Mouse (Mus musculus) neural tube, embryonic 11.5 days (tissue): ENCODE measurements at regions not wholly inside any gene's neighbourhood (a gene's known extent, or its start where the extent isn't known, plus 50 kb on each side); places are given as distances from the start of the nearest gene placed in this dataset.

Source experiments
- ATAC-seq: fragments of 200-750 bp; cut with Nextera tagmentation; 2 replicates; pipeline ENCODE4 v1.8.0; 2017; ENCODE audit warnings: moderate number of reproducible peaks, mild to moderate bottlenecking, moderate TSS enrichment, moderate library complexity; ENCODE audit not compliant: insufficient read depth, low FRiP score, low TSS enrichment
- DNase-seq: peaks from one replicate; pipeline ENCODE4 v3.0.0-alpha.2; 2015; ENCODE audit warnings: low spot score
- H3K27ac ChIP-seq: fragments of 300-500 bp; sonication (generic); 2 replicates; pipeline ENCODE4 v1.5.1; 2014; ENCODE audit warnings: low read depth, mild to moderate bottlenecking, low read length
- H3K27me3 ChIP-seq: fragments of 300-500 bp; sonication (generic); 2 replicates; pipeline ENCODE4 v1.6.1; 2014; ENCODE audit warnings: mild to moderate bottlenecking, low read length, mixed read lengths; ENCODE audit not compliant: control insufficient read depth, insufficient read depth
- H3K36me3 ChIP-seq: fragments of 300-500 bp; sonication (generic); 2 replicates; pipeline ENCODE4 v1.6.1; 2014; ENCODE audit warnings: mild to moderate bottlenecking, low read length, moderate library complexity, mixed read lengths; ENCODE audit not compliant: control insufficient read depth, insufficient read depth
- H3K4me1 ChIP-seq: fragments of 300-500 bp; sonication (generic); 2 replicates; pipeline ENCODE4 v1.6.1; 2014; ENCODE audit warnings: low read length, mixed read lengths; ENCODE audit not compliant: control insufficient read depth, insufficient read depth
- H3K4me2 ChIP-seq: fragments of 300-500 bp; sonication (generic); 2 replicates; pipeline ENCODE4 v1.6.1; 2014; ENCODE audit warnings: low read depth, mild to moderate bottlenecking, moderate library complexity
- H3K4me3 ChIP-seq: fragments of 300-500 bp; sonication (generic); 2 replicates; pipeline ENCODE4 v1.5.1; 2014; ENCODE audit warnings: low read depth, low read length
- H3K9ac ChIP-seq: fragments of 300-500 bp; sonication (generic); 2 replicates; pipeline ENCODE4 v1.6.1; 2014; ENCODE audit warnings: mild to moderate bottlenecking, low read length
- H3K9me3 ChIP-seq: fragments of 300-500 bp; sonication (generic); 2 replicates; pipeline ENCODE4 v1.6.1; 2016; ENCODE audit warnings: low read length; ENCODE audit not compliant: control insufficient read depth
- WGBS: fragments of 180-500 bp; shearing (Covaris S2); extraction: QIAGEN DNeasy Blood & Tissue Kit; methylation state at CpG from one replicate; pipeline ENCODE4 v1.1.7; 2014; 5-methylcytosine and 5-hydroxymethylcytosine counted together

DNA sequence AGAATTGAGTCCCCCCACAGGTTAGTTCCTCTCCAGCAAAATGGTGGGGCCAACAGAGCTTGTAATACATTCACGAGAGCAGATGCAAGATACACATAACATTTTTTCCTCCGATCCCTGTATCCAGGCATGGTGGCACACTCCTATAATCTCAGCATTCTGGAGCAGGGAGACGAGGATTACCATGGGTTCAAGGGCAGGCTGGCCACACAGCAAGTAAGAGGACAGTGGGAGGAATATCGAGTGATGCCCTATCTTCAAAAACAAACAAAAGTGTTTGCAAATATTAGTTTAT, 192.0 kb downstream of the Ube2e3 start:
- H3K4me3 ChIP-seq, result no peak overlapping the region
- H3K36me3 ChIP-seq, result no peaks in the 10 kb centered on the region
- no peak overlapping the region for H3K27ac ChIP-seq
- ATAC-seq (peak; percentile 33; the same call in 1 of the 2 replicates), DNase-seq (no peak)
- H3K4me1 ChIP-seq, result no peaks in the 10 kb centered on the region
- no peak overlapping the region for H3K9ac ChIP-seq
- WGBS, result 81% methylated on average over 4 of the region's 4 CpGs
- no peak overlapping the region for H3K4me2 ChIP-seq
- no peaks in the 10 kb centered on the region for H3K27me3 ChIP-seq
- no peaks in the 10 kb centered on the region for H3K9me3 ChIP-seq

DNA sequence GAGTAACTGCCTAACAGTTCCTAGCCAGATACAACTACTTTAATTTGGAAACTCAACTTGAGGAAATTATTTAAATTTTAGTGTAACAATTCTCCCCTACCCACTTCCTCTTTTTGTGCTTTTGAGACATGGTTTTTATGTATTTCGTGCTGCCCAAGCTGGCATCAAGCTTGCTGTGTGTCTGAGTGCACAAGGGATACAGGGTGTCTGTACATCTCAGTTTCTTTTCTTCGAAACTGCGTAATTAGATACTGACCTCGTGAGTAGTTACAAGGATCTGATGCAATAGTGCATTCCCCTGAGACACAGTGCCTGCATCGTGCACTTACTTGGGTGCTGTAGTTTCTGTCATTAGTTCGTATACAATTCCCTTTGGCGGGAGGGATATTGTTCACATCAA, 192.4 kb downstream of the Ube2e3 start:
- H3K9me3 ChIP-seq, result no peaks in the 10 kb centered on the region
- H3K4me1 ChIP-seq, result no peaks in the 10 kb centered on the region
- H3K36me3 ChIP-seq, result no peaks in the 10 kb centered on the region
- no peaks in the 10 kb centered on the region for H3K27me3 ChIP-seq
- DNase-seq, result no peak
- no peak overlapping the region for H3K27ac ChIP-seq
- H3K4me3 ChIP-seq, result no peak overlapping the region
- no peak for ATAC-seq
- no peak overlapping the region for H3K4me2 ChIP-seq
- H3K9ac ChIP-seq, result no peak overlapping the region
- 85% methylated on average over 7 of the region's 7 CpGs for WGBS

DNA sequence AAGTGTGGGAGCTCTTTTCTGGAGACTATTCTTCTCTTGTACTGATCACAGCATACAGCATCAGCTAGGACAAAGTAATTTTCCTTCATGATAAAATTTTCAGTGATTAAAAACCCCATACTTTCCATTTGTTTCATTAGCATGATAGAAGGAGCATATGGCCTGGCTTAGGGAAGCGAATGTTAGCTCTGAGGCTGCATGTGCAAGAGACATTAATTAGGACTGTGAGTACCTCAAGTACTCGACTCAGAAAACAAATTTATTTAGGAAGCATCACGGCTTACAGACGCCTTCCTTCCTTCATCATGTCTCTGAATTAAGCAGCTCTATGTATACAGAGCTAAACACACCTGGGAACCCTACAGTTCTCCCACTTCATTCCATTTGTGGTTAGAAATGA, 193.6 kb upstream of the Itga4 start:
- no peaks in the 10 kb centered on the region for H3K4me1 ChIP-seq
- no peak for DNase-seq
- no peaks in the 10 kb centered on the region for H3K9me3 ChIP-seq
- H3K4me3 ChIP-seq, result no peak overlapping the region
- no peak overlapping the region for H3K9ac ChIP-seq
- ATAC-seq, result no peak
- no peak overlapping the region for H3K27ac ChIP-seq
- H3K27me3 ChIP-seq, result no peaks in the 10 kb centered on the region
- no peaks in the 10 kb centered on the region for H3K36me3 ChIP-seq
- H3K4me2 ChIP-seq, result no peak overlapping the region
- WGBS, result 75% methylated on average over 4 of the region's 4 CpGs

DNA sequence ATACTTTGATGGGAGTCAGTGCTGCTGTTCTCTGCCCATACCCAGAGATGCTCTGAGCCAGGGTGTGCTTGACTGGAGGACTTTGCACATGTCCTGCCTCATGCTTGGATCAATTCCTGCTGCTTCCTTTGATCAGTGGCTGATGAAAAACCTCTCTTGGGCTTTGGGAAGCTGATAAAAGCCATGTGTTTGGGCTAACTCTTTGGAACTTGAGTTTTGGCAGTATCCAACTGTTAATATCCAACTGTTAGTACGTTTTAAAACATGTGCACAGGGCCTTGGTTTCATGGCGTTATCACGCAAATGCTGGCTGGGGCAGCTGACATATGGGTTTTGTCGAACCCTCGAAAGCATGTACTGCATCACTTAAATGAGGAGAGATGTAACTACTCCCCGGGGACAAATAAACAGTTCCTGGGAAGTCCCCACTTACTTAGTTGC, 193.0 kb upstream of the Itga4 start:
- Histone ChIP-seq H3K4me1 (no peaks in the 10 kb centered on the region), H3K9ac (no peak overlapping the region), H3K4me3 (no peak overlapping the region), H3K4me2 (no peak overlapping the region), H3K9me3 (no peaks in the 10 kb centered on the region), H3K27ac (no peak overlapping the region), H3K27me3 (no peaks in the 10 kb centered on the region), H3K36me3 (no peaks in the 10 kb centered on the region)
- WGBS, result 53% methylated on average over 6 of the region's 6 CpGs
- DNase-seq, result no peak
- no peak for ATAC-seq

DNA sequence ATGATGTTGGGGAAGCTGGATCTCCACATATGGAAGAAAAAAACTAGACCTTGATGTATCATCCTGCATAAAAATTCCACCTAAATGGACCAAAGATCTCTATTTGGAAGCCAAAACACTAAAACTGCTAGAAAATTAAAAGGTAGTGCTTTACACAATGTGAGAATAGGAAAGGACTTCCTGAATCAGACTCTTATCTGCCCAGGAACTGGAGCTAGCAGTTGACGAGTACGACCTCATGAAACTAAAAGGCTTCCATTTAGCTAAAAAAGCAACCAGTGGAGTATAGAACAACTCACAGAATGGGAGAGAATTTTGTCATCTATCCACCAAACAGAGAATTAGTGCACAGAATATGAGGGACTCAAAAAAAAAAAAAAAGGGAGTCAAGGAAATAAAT, 191.6 kb upstream of the Itga4 start:
- Histone ChIP-seq H3K27ac (no peak overlapping the region), H3K27me3 (no peaks in the 10 kb centered on the region), H3K9ac (no peak overlapping the region), H3K4me1 (no peaks in the 10 kb centered on the region), H3K9me3 (no peaks in the 10 kb centered on the region), H3K4me2 (no peak overlapping the region), H3K4me3 (no peak overlapping the region), H3K36me3 (no peaks in the 10 kb centered on the region)
- DNase-seq, result no peak
- ATAC-seq, result no peak
- 91% methylated on average over 2 of the region's 2 CpGs for WGBS

DNA sequence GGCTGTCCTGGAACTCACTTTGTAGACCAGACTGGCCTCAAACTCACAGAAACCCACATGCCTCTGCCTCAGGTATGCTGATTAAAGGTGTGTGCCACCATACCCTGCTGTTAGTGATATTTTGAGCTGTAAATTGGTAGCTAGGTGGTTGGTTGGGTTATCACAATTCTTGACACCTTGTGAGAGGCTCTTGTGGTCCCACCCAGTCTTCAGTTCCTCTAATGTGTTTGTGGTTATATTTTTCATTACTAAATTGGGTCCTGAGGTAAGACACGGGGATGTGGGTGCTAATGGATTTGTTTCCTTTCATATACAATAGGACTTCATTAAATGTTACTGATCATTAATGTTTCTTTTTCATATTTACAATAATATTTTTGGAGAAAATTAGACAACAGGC, 189.9 kb upstream of the Itga4 start:
- H3K4me1 ChIP-seq, result no peaks in the 10 kb centered on the region
- no peak for DNase-seq
- no peaks in the 10 kb centered on the region for H3K36me3 ChIP-seq
- no peak overlapping the region for H3K4me2 ChIP-seq
- H3K9ac ChIP-seq, result no peak overlapping the region
- no peaks in the 10 kb centered on the region for H3K9me3 ChIP-seq
- no peak overlapping the region for H3K4me3 ChIP-seq
- no peak overlapping the region for H3K27ac ChIP-seq
- ATAC-seq, result no peak
- no peaks in the 10 kb centered on the region for H3K27me3 ChIP-seq
- WGBS, result 86% methylated on average over 1 of the region's 1 CpGs

DNA sequence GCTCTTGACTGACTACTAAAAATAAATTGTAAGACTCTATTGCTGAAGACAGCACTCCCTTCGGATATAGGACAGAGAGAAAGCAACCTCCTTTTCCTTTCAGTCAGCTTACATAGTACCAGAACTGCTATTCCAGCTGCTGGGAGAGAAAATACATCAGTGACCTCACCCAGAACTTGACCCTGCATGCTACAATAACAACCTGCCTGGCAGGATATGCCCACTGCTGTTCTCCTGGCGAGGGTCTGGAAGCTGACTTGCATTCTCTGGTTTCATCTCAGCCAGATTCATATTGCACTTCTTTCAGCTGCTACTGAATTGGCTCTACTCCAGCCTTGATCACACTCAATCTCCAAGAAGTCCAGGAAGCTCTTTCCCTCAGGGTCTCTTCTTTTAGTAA, 179.1 kb upstream of the Itga4 start:
- no peaks in the 10 kb centered on the region for H3K4me1 ChIP-seq
- no peak overlapping the region for H3K4me3 ChIP-seq
- H3K27me3 ChIP-seq, result no peaks in the 10 kb centered on the region
- no peak overlapping the region for H3K4me2 ChIP-seq
- WGBS, result 48% methylated on average over 2 of the region's 2 CpGs
- DNase-seq, result peak; percentile 31
- H3K27ac ChIP-seq, result no peak overlapping the region
- H3K36me3 ChIP-seq, result no peaks in the 10 kb centered on the region
- no peaks in the 10 kb centered on the region for H3K9me3 ChIP-seq
- ATAC-seq, result no peak
- no peak overlapping the region for H3K9ac ChIP-seq

DNA sequence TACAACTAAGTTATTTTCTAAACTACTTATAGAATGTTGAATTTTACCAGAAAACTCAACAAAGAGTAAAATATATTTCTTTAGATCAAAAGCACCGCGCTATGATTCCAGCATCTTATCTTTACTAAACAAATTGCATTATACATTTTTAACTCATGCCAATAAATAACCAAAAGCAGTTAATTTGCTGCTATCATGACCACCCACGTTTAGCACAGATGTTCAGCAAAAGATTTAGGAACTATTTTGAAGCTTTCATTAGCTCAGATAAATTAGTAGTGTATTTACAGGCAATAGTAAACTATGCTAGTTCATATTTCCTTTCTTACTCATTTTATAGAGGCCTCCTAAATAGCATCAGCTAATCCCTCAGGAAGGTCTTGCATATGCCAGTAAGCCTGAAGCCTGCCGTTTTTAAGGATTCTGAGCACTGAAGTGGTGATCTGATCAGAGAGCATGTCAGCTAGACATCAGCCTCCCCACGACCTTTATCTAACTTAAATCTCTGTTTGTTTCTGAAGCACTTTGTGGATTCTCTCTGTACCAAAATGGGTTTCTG, 176.3 kb upstream of the Itga4 start:
- Histone ChIP-seq H3K4me3 (no peak overlapping the region), H3K9ac (no peak overlapping the region), H3K27me3 (no peaks in the 10 kb centered on the region), H3K36me3 (no peaks in the 10 kb centered on the region), H3K9me3 (no peaks in the 10 kb centered on the region), H3K4me1 (no peaks in the 10 kb centered on the region), H3K4me2 (no peak overlapping the region), H3K27ac (no peak overlapping the region)
- DNase-seq (no peak), ATAC-seq (no peak)
- 81% methylated on average over 5 of the region's 5 CpGs for WGBS

DNA sequence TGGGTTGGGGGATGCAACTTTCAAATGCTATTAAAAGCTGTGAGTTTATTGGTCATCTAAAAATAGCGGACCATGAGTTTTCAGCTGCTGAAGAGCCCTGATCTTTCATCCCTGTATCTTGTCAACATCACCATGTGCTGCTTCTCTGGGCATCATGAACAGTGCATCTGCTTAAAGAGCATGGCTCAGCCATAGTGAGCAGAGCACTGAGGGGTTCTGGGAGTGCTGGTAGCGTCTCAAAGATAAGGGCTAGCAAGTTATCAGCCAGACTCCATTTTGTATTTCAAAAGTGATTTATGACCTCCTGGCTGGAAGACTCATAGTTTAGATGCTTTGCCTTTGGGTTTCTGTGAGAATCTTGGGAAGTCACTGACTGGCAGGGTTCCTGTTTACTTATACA, 173.5 kb upstream of the Itga4 start:
- Histone ChIP-seq H3K4me2 (no peak overlapping the region), H3K9ac (no peak overlapping the region), H3K27me3 (no peaks in the 10 kb centered on the region), H3K9me3 (no peaks in the 10 kb centered on the region), H3K4me3 (no peak overlapping the region), H3K4me1 (no peaks in the 10 kb centered on the region), H3K27ac (no peak overlapping the region), H3K36me3 (no peaks in the 10 kb centered on the region)
- no peak for DNase-seq
- 85% methylated on average over 2 of the region's 2 CpGs for WGBS
- no peak for ATAC-seq
